Mouse (Mus musculus) left cerebral cortex, adult 6 months (tissue): ENCODE data around the gene Smarcc2. TPM values are rescaled to one million over a fixed set of nuclear protein-coding genes. Genes with fewer than 3 reads are reported as not detected.

Source experiments
- long read RNA-seq, 2 experiments: library from polyadenylated mRNA; unstranded; transcript quantifications; one replicate each; pipeline ENCODE4 v2.0.0; 2019 to 2020
- polyA plus RNA-seq: library from polyadenylated mRNA; unstranded; fragments of <200 nt; fragmentation: Nextera tagmentation; gene quantifications from 2 replicates; pipeline ENCODE4 v1.2.3, GENCODE M21; 2021

Smarcc2 gene
- polyA plus RNA-seq, result 61.2 and 108 TPM in 2 replicates
- long read RNA-seq, experiment 1, full-length matches to known transcripts, result 86 of 234 reads
- long read RNA-seq, experiment 1, partial matches to known transcripts, result 108 of 234 reads
- long read RNA-seq, experiment 1, other reads (novel, unspliced or antisense), result 40 of 234 reads
- long read RNA-seq, experiment 2, partial matches to known transcripts, result 64 of 67 reads
- long read RNA-seq, experiment 2, other reads (novel, unspliced or antisense), result 3 of 67 reads

DNA sequence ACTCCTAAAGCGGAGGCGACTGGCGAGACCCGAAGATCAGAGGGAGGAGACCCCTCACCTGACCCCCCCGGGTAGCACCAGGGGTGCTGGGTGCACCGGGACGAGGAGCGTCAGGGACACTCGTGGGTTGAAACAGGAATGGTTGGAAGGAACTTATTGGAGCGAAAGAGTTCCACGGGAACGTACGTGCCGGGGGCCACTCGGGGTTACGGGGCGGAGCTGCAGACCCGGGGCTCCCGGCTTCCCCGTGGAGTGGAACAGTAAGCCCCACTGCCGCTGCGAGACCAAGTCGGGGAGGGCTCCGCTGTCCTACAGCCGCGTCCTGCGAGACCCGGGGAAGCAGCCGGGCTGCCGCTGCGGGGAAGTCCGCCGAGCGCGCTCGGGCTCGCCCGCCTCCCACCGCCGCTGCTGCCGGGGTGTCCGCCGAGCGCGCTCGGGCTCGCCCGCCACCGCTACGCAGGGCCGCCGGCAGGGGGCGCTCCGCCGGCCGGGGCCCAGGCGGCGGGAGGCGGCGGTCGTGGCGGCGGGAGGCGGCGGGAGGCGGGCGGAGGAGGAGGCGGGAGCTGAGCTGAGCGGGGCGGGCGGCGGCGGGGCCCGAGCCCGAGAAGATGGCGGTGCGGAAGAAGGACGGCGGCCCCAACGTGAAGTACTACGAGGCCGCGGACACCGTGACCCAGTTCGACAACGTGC lies at the start of gene Smarcc2:
TSS of gene Smarcc2 (plus strand) at position 530 of the 690 bp plus-strand sequence.

DNA sequence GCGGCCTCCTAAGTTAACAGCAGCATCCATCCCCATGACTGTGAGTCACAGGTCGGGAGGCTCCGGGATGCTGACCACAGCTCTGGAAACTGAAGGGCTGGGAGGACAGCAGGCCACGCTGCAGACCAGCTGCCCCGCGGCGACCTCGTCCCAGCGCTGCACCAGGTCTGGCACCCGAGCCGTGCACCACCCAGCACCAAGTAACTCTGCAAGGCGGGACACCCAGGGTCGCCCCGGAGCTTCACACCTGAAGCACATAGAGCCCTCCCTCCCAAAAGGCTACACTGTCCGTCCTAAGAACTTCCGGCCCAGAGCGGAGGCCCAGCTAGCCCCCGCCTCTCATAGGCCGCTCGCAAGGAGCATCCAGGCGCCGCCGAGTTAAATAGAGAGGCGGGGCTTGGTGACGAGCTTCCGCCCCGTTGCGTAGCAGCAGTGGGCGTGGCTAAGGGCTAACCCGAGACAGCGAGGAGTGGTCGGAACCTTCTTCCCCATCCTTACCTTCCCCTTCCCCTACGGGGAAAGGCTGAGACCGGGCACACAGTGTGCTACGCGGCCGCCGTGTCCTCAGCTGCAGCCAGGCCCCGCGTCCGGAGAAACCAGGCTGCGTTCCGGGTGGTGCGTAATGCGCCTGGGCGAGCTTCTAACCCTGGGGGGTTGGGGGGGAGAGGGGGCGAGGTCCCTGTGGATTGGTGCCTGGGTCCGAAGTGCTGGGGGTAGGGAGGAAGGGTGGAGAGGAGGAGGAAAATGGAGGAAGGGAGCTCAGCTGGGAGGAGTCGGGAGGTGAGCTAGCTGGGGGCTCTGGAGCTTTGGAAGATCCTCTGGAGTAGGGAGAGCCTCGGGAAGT lies 47.6 kb upstream of the Smarcc2 start, which contains the start of the genes Nabp2 and Rnf41:
TSS of gene Nabp2 (minus strand) at position 282 of the 844 bp plus-strand sequence.
TSS of gene Rnf41 (plus strand) at position 447 of the 844 bp plus-strand sequence.

DNA sequence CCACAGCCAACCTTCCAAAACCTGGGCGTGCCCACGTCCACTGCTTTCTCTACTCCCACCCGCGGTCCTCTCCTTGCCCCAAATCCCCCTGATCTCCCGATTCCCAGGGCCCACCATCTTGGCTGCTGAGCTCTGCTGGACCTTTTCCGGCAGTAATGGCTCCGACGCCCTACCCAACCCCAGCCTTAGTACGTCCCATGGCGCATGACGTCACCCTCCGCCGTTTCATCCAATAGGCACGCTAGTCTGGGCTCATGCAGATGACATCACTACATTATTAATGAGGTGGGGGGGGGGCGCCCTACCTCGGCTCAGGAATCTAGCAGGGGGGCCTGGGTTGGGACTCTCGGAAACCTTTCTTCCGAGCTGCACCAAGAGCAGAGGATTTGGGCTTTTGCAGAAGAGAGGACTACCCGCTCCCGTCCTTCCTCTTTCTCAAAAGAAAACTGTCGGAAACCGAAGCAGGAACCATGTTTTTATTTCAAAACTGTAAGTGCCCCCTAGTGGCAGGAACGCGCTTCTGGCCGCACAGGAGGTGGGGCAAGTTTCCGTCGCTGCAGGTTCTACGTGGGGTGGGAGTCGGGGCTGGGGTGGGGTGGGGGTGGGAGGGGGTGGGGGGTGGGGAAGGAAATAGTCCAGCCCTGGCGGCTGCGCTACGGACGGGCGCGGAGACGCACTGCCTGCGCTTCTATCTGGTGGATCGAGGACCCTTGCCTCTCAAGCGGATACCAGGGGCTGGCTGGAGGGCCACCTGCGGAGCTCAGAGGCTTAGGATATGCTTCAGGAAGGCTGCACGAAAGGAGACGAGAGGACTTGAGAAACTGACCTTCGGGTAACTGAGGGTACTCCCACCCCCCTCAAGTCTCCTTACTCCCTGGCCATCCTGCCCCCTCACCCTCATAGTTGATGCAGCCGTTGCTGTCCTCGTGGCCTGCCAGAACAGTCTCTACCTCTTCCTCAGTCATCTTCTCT lies 34.9 kb downstream of the Smarcc2 start, which contains the start of gene Myl6:
TSS of gene Myl6 (minus strand) at position 451 of the 972 bp plus-strand sequence.

DNA sequence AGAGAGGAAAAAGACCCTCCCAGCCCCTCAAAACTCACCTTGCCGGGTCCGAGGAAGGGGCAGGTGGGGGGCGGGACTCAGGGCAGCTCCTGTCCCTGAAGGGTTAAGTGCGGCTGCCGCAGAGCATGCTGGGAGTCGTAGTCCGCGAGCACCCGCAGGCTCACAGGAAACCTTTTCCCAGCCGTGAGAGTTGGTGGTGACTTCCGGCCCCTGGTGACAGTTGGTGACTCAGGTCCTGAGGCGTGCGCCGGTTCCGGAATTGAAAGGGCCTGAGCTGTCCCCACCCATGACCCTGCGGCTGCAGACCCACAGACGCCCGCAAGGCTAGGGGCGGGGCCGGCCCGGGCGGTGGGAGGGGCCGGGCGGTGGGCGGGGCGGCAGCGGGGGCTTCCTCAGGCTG lies 39.5 kb downstream of the Smarcc2 start, which contains the start of gene Myl6b:
TSS of gene Myl6b (minus strand) at position 96 of the 400 bp plus-strand sequence.

DNA sequence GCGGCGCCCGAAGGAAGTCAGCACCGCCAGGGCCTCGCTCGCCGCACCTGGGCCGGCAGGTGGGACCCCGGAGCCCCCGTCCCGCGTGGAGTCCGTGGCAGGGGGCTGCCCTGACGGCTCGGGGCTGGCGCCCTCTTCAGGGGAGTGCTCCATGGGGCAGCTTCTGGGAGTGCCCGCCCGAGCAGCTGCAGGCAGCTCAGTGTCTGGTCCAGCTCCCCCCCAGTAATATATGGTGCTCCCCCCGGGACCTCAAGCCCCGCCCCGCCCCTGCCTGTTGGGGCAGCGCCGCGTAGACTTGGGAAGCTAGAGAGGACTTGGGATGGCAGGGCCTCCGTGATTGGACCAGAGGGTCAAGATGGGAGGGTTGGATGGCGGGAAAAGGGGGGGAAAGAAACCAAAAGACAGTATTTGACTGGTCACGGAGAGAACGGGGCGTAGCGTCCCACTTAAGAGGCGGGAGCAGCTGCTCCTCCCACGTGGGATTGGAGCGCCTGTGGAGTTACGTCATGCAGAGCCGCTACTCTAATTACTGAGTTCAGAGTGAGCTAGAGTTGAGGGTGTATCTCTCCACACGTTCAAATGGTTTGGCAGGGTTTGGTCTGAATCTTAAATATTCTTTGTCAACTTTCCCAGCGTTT lies 66.7 kb downstream of the Smarcc2 start, which contains the start of gene Esyt1:
TSS of gene Esyt1 (minus strand) at position 201 of the 638 bp plus-strand sequence.

Other genes with a start within 250 kb of the Smarcc2 start
- 9.1 and 11.8 TPM in 2 replicates for gene Spryd4, start 247.4 kb upstream of the Smarcc2 start, polyA plus RNA-seq
- gene Mip, start 233.4 kb upstream of the Smarcc2 start, polyA plus RNA-seq, result not detected in 2 replicates
- 3.0 and 4.9 TPM in 2 replicates for gene Timeless, start 227.2 kb upstream of the Smarcc2 start, polyA plus RNA-seq
- gene Apon, start 205.2 kb upstream of the Smarcc2 start, polyA plus RNA-seq, result not detected in 2 replicates
- 0.09 TPM in 1 of 2 replicates, not detected in the other for gene Apof, start 190.6 kb upstream of the Smarcc2 start, polyA plus RNA-seq
- gene Stat2, start 188.7 kb upstream of the Smarcc2 start, polyA plus RNA-seq, result 5.0 and 5.3 TPM in 2 replicates
- gene Il23a, start 160.5 kb upstream of the Smarcc2 start, polyA plus RNA-seq, result 0.15 TPM in 1 of 2 replicates, not detected in the other
- 2.5 and 2.8 TPM in 2 replicates for gene Pan2, start 155.9 kb upstream of the Smarcc2 start, polyA plus RNA-seq
- gene Cnpy2, start 136.8 kb upstream of the Smarcc2 start, polyA plus RNA-seq, result 113 and 142 TPM in 2 replicates
- 189 and 199 TPM in 2 replicates for gene Cs, start 121.5 kb upstream of the Smarcc2 start, polyA plus RNA-seq
- 20.7 and 55.1 TPM in 2 replicates for gene Coq10a, start 90.3 kb upstream of the Smarcc2 start, polyA plus RNA-seq
- 5.9 and 11.9 TPM in 2 replicates for gene Ankrd52, start 82.1 kb upstream of the Smarcc2 start, polyA plus RNA-seq
- 0.25 and 0.39 TPM in 2 replicates for gene Slc39a5, start 58.0 kb upstream of the Smarcc2 start, polyA plus RNA-seq
- 98.0 and 168 TPM in 2 replicates for gene Nabp2, start 47.8 kb upstream of the Smarcc2 start, polyA plus RNA-seq
- gene Rnf41, start 47.6 kb upstream of the Smarcc2 start, polyA plus RNA-seq, result 67.9 and 86.2 TPM in 2 replicates
- 1,011 and 1,043 TPM in 2 replicates for gene Myl6, start 34.9 kb downstream of the Smarcc2 start, polyA plus RNA-seq
- gene Myl6b, start 39.4 kb downstream of the Smarcc2 start, polyA plus RNA-seq, result 2.5 and 5.2 TPM in 2 replicates
- gene Esyt1, start 66.6 kb downstream of the Smarcc2 start, polyA plus RNA-seq, result 2.4 and 3.7 TPM in 2 replicates
- gene Zc3h10, start 88.5 kb downstream of the Smarcc2 start, polyA plus RNA-seq, result 6.2 and 7.6 TPM in 2 replicates
- gene Rpl41, start 90.1 kb downstream of the Smarcc2 start, polyA plus RNA-seq, result 7,009 and 7,293 TPM in 2 replicates
- 45.7 and 60.1 TPM in 2 replicates for gene Pa2g4, start 106.7 kb downstream of the Smarcc2 start, polyA plus RNA-seq
- gene Erbb3, start 130.4 kb downstream of the Smarcc2 start, polyA plus RNA-seq, result 1.4 and 1.7 TPM in 2 replicates
- gene Rps26, start 167.5 kb downstream of the Smarcc2 start, polyA plus RNA-seq, result 1,144 and 1,161 TPM in 2 replicates
- 3.2 and 6.0 TPM in 2 replicates for gene Ikzf4, start 186.7 kb downstream of the Smarcc2 start, polyA plus RNA-seq
- gene Suox, start 214.8 kb downstream of the Smarcc2 start, polyA plus RNA-seq, result 7.3 and 7.4 TPM in 2 replicates
- 45.1 and 76.1 TPM in 2 replicates for gene Rab5b, start 237.0 kb downstream of the Smarcc2 start, polyA plus RNA-seq
- 0.31 and 0.96 TPM in 2 replicates for gene Pmel, start 244.9 kb downstream of the Smarcc2 start, polyA plus RNA-seq
- gene Cdk2, start 245.8 kb downstream of the Smarcc2 start, polyA plus RNA-seq, result 1.3 TPM in 2 replicates